Mouse (Mus musculus) thymus, postnatal 4 days (tissue): ENCODE results near the gene Med27.

ENCODE experiments used
- DNase-seq: peaks from one replicate; pipeline ENCODE4 v3.0.0; 2021

Gene Med27

DNA sequence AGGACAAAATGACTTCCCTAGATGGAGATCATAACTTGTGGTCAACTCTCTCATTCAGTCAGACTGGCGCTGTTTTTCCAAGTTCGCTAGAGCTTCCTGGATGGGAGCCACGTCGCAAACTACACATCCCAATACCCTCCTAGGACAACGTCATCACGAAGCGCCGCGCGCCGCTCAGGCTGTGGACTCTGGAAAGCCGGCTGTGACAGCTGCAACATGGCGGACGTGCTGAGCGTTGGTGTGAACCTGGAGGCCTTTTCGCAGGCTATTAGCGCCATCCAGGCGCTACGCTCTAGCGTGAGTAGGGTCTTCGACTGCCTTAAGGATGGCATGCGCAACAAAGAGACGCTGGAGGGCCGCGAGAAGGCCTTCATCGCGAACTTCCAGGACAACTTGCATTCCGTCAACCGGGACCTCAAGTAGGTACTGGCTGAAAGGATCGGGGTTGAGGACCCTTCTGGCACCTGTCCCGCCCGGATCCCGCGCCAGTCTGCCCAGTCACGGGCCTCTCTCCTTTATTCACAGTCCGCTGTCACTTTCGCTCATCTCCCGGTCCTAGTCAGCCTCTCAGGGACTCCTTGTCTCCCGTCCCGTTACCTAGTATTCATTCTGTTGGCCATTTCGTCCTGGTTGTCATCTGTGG is at the start of gene Med27:
Gene Med27, plus strand, starts transcription at position 191 of the 643 bp plus-strand sequence.
- DNase-seq: peak; percentile 95

DNA sequence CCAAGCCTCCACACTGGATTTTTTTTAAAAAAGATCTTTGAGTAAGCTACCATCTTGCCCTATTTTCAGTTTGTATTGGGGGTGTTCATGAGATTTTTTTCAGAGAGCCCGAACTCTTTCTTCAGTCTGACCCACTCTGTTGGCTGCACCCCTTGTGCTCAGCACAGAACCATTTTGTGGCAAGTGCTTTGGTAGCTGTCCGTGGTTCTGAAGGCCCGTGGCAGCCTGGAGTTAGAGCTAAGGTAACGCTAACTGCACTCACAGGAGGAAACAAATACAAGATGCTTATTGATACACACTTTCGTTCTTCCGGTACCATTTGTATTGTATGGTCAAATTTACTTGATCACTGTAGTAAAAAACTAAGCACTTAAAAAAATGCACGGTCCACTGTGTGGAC is 36.7 kb upstream of the Med27 start:
- peak; percentile 55 for DNase-seq

DNA sequence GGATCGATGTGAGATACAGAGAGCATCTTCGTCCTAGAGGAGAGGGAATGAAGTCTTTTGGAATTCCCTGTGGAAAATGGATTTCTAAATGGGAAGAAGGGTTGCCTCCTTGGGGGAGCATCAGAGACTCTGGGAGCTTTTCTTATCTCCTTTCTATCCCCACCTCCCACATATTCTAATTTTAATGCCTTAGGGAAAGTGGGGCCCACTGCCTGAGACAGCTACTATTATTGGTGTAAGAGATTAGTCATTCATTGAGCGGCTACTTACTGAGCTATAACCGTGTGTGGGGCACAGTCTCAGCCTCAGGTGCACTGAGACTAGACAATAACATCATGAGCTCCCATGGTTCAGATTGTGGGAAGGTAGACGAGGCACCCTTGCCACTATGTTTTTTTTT is 34.6 kb upstream of the Med27 start:
- no peak for DNase-seq

DNA sequence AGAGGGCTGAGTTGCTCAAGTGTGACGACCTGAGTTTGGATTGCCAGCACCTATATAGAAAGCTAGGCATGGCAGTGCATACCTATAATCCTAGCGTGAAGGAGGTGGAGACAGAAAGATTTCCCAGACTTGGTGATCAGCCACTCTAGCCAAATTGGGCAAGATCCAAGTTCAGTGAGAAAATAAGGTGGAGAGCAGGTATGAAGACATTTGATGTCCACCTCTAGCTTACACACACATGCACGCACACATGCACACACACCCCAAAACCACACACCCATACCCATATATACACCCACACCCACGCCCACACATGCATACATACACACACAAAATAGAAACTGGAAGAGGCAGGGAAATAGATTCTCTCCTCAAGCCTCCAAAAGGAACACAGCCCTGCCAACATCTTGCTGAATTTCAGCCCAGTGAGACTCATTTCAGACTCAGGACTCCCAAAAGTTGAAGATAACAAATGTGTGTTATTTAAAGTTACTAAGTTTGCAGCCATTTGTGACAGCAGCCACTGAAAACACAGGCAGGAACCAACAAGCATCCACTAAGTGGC is 28.6 kb upstream of the Med27 start:
- no peak for DNase-seq

DNA sequence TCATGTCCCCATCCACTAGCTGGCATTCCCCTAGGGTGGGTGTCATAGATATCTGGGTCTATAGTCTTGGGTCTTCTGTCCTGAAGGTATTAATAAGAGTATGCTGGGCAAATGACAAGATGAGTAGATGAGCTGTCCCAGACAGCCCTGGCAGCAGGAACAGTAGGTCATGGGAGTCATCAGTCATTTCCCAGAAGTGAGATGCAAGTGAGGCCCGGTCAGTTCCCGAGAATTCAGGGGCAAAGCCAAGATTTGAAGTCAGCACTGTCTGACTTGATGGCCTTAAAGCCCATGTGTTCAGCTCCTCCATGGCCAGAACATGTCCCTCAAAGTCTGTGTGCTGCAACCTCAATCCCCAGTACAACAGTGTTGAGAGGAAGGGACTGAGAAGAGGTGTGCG is 28.0 kb upstream of the Med27 start:
- DNase-seq: no peak

DNA sequence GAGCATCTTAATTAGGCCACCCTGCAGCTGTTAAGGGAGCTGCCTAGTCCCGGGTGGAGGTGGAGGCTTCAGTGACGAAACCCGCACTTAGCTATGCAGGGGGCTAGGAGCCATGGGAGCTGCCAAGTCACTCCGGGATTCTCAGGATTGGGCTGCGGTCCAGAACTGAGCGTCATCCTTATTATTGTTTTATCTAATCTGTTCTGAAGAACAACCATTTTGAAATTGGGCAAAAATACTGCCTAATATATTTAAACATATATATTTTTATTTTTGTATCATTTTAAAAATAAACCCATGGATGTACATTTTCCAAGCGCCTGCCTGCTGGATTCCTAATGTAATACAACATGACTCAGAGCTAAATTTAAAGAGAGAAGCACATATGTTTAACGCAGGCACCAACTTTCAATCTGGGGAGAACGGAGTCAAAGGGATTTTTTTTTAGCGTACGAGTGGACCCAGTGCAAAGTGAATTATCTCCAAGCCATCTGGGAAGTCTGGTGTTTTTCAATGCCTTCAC is 26.3 kb upstream of the Med27 start:
- DNase-seq: no peak

DNA sequence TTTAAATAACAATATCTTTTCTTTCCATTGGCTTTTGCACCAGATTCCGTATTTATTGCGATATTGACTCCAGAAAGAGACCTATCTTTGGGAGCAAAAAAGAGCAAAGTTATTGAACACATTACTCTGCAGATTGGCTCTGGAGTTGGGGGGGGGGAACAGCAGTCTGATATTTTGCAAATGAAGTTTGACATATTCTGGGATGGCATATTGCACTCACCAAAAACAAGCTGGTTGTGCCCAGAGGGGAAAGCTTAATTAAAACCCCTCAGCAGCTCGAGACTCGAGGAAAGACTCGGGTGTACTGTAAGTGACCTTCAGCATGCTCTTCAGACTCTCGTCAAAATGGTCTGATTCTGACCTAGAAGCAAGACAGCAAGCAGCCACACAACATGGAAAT is 25.8 kb upstream of the Med27 start:
- no peak for DNase-seq

DNA sequence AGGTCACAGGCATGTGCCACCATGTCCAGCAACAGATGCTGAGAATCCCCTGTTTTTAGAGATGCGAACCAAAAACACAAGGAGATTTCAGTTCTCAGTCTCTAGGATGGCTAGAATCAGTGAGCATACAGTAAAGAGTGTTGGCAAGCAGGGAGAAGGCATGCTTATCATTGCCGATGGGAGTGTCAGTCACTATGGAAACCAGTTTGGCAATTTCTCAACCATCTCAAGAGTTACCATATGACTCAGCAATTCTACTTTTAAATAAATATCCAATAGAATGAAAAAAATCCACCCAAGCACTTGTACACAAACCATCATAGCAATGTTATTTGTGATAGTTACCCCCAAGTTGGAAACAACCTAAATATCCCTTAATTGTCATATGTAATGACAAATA is 22.2 kb upstream of the Med27 start:
- DNase-seq: no peak

DNA sequence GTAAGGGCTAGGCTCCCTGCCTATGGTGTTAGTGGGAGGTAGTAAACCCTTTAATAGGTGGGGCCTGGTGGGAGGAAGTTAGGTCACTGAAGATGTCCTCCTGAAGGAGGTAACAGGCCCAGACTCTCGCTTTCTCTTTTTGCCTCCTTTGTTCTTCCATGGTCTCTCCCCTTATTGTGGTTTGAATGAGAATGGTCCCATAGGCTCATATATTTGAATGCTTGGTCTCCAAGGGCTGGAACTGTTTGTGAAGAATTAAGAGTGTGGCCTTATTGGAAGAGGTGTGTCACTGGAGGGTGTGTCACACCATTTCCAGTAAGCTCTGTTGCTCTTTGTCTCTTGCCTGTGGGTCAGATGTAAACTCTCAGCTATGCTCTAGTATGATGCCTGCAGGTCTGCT is 16.1 kb upstream of the Med27 start:
- DNase-seq: no peak

DNA sequence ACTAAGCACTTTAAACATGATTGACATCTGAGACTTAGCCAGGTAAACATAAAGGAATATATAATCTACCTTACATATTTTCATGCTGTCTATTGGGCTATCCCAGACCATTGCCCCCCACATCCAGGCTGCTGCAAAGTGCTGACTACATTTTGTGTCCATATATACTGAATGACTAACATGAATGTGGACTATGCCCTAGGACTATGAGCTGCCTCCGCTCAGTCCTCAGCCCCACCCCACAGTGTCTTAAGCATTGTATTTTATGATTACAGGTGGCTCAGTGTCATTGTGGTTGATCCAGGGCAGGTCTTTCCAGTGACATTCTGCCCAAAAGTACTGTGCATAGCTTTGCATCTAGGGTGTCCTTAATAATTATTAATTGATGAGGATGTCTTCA is 8.2 kb upstream of the Med27 start:
- DNase-seq: no peak

DNA sequence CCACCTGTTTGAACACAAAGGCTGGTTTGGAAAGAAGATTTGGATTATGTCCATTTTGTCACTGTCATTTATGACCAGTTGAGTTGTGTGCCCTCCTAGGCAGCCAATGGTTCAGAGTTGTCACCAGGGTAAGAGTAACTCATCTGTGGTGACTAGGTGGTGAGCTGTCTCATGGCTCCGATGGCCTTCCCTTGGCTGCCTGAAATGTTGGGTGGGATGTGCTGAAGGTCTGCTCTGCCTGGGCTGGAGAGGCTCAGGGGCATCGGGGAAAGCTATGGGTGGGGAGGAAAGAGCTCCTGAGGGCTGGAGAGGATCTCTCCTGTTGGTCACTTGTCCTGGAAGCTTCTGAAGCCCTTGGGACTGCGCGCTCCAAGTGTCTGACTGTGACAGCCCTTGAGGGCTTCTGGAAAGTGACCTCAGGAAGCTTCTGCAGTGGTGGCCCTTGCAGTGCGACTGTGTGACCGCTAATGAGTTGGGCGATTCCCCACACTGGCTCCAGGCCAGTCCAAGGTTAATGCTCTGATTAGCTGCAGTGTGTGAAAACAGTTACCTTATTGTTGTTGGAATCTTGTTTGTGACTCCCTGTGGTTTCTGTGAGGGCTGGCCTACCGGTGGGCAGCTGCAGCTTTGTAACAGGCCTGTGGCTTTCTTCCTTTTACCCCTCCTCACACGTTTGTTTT is 12.2 kb downstream of the Med27 start:
- DNase-seq: no peak

DNA sequence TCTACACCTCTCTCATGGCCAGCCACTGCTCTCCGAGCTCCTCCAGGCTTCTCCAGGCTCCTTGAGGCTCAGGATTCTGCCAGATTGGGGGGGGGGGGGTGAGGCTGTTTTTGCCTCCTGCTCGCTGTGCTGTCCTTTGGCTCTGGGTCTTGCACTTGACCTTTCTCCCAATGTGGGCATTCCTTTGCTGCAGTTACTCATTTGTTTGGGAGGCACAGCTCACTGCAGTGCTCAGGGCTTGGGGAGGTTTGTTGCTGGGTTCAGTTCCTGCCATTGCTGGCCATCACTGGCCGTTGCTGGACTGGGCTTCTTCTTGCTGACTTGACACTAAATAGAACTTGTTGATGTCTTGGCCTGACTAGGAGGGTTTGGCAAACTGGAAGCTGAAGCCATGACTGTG is 14.3 kb downstream of the Med27 start:
- no peak for DNase-seq

DNA sequence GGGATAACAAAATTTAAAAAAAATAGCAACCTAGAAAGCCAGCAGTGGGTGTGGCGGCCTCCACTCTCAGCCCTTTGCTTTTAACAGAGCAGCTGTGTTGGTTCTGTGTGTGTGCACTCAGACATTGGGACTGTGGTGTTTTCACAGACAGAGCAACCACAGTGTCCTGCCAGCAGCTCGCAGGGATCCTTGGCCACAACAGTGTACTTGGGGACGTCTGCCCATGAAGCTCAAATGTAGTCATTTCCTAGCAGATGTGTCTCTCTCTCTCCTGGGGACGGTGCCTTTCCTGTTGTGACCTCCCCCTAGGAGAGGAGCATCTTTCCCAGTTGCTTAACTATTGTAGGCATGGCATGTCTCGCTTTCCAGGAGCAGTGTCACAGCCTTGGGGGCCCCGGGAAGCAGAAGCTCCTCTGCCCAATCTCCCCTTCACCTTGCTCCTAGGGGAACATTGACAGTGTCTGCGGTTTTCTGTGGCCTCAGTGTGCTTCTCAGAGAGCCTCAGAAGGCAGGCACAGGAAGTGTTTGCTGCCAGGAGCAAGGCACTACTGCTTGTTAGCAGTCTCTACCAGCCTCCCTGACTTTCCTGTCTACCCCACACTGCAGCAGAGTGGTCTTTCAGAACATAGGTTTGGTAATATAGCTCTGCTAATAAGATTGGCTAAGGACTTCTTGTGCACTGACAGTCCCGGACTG is 18.5 kb downstream of the Med27 start:
- DNase-seq: peak; percentile 50

DNA sequence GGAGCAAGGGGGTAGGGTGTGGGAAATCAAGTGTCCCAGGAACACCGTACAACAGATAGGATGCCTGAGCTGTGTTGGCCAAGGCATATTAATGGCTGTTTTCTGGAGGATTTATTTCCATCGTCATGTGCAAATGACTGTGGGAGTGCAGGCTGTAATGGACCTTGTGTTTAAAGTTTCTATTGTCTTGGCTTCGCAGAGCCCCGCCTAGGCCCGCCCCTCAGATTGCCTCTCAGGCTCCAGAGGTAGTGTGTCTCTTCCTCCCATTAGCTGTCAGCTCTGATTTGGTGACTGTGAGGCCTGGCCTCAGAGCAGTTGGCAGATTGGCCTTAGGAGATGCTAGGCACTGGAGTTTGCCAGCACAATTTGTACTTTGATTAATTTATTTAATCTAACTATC is 22.1 kb downstream of the Med27 start:
- no peak for DNase-seq

DNA sequence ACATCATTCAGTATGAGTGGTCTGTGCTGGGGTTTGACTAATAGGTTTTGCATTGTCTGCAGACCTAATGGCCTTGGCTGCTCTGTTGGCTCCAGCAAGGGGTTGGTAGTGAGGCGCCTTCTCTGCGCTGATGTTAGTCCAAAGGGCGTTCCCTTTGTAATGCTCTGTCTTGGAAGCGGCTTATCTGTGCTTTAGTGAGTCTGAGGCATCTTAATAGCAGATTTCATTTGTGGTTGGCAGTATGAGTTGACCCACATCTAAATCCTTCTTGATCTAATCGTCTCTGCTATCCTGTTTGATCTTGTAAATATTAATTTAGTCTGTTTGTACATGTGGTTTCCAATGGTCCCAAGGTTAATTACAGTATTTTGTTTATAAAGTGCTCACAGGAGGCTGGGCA is 25.6 kb downstream of the Med27 start:
- DNase-seq: no peak

DNA sequence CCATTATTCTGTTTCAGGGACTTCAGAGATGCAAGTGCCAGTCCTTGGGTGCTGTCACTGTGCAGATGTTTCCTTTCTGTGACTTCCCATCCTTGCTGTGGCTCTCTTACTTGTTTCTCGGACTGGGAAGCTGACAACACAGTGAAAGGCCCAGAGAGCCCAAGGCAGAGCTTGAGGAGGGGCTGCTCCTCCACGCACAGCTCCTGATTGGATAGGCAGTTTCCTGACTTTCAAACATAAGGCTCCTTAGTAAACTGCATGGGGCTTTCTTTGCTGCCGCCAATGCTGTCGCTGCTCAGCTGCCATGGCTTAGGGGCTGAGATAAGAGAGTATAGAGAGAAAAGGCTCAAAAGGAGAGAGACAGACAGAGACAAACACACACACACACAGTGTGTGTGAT is 35.1 kb downstream of the Med27 start:
- DNase-seq: no peak

DNA sequence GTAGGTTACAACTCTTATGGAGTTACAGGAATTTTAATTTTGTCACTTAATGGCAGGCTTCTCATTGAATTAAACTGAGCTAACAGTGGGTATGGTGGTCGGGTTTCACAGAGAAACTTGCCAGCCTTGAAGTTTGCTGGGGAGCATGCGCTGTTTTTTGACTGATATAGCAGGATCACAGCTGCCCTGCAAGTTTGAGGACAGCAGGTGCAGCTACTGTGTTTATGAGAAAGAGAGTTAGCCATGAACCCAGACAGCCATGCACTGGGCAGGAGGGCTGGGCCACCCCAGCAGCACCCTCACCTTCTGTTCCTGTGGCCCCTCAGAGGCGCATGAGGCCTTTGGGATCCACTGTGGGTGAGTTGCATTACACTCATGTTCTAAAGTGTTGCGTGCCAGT is 36.0 kb downstream of the Med27 start:
- DNase-seq: no peak

DNA sequence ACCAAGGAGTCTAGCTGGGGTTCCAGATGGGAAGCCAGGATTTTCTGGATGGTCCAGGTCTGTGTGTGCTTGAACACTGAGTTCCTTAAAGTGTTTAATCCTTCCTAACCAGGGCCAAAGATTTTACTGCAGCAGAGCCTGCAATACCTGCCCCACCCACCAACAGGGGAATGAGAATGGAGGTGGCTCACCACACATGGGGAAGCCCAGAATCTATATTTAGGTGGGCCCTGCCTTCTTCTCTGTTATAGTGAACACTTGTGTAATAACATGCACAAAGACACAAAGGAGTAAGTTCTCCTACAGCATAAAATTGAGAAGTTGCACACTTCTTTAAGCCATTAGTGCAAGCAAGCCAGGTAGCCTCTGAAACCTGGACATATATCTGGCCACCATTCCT is 36.5 kb downstream of the Med27 start:
- DNase-seq: no peak

DNA sequence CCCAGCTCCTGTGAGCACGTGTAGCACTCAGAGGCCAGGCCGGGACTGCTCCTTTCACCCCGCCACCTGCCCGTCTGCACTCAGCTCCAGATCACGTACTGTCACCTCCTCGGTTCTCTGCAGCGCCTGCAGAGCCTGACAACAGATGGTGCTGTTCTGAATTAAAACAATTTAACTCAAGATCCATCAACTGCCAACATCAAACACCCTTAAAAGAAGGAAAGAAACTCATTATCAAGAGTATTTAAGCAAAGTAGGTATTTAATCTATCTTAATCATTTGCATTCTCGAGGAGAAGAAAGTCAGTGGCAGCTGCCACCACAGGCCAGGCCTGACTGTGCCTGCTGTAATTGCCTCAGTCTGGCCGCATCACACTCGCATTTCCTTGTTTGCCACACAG is 38.8 kb downstream of the Med27 start:
- no peak for DNase-seq

DNA sequence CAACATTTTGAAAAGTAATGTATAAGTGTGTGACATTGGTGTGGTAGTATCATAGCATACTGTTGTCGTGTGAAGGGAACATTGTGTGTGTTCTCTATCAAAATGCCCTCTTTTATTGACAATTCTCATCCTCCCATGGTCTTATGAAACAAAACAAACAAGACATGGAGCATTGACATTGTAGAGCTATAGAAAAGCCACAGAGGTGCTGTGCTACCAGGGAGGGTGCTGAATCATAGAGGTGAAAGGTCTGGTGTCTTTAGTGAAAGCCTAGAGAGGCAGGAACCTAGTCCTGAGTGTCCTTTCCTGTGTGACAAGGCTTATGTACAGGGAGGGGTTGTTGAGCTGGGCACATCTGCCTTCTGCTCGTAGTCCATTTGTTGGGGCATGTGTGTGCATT is 40.6 kb downstream of the Med27 start:
- DNase-seq: no peak

DNA sequence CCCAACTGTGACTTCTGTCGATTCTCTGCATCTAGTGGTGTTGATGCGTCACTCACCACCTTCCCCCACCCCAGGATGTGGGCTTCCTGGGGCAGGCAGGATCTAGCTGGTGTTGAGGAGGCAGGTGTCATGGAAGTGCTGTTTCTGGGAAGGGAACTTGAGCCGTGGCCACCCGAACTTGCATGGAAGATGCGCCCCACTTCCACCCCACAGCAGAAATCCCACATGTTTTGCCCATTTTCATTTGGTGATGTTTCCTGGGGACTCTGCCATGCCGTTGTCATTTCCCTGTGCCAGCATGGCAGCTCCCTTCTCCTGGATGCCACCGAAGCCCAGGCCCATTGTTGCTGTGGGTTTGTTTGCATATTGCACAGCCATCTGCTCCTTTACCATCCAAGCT is 42.3 kb downstream of the Med27 start:
- DNase-seq: peak; percentile 36

DNA sequence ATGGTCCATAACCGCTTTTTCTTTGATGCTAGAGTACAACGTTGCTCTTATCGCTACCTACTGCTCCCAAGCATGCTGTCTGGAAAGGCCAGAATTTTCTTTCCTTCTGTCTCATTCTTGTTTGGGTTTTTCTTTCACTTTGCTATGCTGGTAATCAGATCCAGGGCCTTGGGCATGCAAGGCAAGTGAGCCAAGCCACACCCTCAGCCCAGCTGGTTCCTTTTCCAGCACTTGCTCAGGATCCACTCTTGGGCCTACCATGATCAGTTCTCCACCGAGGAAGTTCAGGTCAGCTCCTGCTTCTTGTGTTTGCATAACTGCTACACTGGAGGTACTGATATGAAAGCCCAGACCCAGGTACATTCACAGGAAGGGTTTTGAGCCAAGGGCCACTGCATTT is 44.5 kb downstream of the Med27 start:
- DNase-seq: no peak

DNA sequence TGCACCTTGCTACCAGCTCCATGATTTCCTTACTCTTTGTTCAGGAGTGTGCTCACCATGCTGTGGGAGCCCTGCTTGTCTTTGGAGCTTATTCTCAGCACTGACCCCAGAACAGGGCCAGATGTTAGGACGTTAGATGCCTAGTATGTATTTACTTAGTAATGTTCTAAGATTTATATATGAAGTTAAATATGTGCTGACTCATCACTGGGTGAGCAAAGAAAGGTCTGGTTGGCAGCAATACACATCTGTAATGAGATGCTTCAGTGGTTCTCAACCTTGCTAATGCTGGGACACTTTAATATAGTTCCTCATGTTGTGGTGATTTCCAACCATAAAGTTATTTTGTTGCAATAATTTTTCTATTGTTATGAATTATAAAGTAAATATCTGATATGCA is 45.4 kb downstream of the Med27 start:
- DNase-seq: no peak

DNA sequence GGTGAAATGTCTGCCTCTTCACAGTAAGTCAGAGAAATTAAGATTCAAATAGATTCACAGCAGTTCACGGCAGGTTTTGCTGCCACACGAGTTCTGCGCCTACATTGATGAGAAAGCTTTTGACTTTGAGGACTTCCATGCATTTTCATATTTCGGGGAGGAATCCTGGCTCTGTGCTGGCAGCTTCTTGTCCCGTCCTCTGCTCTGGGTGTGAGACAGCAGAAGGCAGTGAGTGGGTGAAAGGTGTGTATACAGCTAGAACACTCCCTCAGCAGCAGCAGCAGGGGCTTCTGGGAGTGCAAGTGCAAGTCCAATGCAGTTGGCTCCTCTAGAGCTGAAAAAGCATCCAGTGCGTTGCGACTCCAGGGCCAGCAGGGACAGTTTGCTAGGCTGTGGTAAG is 53.6 kb downstream of the Med27 start:
- no peak for DNase-seq
